Mouse (Mus musculus) cerebellum, postnatal 25 days (tissue): ENCODE measurements around the gene Nek9.

Source experiments
- DNase-seq, 2 experiments: peaks; one replicate each; pipeline ENCODE4 v3.0.0; 2021; ENCODE audit warnings: mixed read lengths in 2 of 2

Nek9 gene

DNA sequence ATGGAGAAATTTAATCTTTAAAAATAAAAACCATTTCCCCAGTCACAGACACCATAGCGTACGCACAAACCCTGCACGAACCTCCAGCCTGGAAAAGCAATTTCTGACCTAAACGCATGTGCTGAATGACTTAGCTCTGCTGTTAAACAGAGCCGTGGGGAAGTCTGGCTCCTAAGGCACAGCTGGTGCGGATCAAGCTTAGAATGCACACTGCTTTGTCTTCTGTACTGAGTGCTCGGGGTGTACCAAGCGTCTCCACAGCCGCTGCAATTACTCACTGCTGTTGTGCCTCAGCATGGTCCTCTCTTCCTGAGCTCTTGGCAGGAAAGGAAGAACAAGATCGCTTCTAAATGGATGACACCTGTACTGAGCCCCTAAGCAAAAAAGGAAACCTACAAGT is 76.7 kb downstream of the Nek9 start:
- DNase-seq, result no peak

DNA sequence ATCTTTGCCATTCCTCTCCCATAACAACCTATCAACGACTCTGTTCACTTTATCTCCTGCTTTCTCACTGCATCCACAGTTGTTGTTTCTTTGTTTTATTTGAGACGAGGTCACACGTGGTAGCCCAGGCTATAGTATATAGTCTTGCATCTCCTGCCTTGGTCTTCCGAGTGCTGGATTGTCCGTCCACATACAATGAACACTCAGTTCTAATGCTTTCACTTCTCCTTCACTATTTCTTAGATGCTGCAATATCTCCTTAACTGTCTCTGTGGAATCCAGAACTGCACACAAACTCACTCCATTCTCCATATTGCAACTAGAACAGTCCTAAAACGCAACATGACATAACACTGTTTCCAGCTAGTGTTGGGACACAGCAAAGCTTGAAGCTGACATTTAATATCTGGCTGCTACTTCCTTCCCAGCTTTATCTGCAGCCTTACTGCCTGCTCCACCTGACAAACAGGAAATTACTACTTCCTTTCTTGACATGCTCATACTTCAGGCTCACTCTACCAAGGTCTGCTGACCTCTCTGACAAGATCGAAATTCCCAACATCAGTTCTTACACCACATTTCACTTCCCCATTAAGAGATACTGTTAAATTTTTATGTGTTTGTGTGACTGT is 82.0 kb downstream of the Nek9 start:
- no peak for DNase-seq

DNA sequence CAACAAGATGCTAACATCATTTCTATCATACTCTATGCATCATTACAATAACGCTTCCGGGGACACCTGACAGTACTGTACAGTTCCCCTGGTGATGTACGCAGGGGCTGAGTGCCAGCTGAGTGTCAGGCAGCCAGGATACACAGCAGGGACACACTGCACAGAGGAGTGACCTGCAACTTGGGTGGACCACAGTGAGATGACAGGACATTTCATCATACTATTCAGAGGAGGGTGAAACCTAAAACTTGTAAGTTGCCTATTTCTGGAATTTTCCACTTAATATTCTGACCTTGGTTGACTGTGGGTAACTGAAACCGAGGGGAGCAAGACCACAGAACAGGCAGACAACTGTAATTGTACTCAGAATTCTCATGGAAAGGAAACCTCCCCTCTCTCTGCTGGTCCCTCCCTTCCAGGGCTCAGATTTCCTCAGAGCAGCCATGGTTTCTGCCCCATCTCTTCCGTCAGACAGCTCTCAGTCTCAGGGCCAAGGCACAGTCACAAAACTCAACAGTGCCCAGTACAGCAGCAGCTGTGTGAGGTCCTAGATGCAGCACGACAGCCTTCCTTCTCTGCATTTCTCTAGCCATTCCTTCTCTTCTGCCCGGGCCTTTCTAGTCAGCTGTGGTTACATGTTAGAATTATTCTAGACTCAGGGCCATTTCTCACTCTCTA is 82.9 kb downstream of the Nek9 start:
- no peak for DNase-seq

DNA sequence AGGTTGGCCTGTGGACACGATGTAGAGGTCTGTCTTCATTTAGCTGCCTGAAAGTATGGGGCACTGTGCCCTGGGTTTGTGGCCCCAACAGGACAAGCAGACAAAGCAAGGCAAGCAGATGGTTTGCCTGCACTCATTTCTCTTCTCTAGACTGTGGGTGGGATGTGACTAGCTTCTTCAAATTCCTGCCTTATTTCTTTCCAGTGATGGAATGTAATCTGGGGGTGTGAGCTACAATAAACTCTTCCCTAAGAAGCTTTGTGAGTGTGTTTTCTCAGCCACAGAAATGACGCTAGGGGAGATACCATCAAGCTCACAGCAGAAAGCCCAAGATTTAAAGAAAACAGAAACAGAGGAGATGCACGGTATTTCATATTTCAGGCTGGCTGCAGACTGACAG is 87.1 kb downstream of the Nek9 start:
- DNase-seq, result no peak
